In the genomic region with DNA sequence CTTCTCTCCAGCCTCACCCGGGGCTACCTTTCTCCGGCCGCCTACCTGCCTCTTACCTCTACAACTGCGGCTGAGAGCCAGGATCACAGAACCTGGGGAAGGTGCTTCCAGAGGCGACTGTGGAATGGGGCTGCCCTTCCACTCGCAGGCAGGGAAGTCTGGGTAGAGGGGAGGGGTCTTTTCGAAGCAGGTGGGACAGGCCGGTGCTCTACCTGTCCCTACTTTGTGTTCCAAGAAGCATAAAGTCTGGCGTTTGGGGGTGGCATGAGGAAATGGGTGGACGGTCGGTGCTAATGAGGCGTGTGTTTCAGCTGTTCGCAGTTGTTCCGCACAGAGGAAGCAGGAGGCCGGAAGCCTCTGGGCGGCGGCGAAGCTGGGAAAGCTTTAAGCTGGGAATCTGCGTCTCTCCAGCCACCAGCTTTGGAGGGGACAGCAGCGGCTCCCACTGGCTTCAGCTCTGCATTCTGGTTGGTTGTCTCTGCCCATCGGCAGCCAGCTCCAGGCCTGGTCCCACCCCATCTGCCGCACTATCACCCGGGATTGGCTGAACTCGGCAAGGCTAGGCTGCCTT, we compare ENCODE assay signal across 8 mouse cellular contexts.
A peak's percentile ranks its signal among the peaks of the same experiment; 100 is the strongest.
DNase-seq lines count a peak whose midpoint lies in the region; ATAC-seq and TF ChIP-seq lines count a peak whose summit lies in the region.

No protein-coding gene starts in this region.

- peak overlapping the region; percentile 5 to 29 for H3K4me3 ChIP-seq in liver, embryonic 14.5 days (ENCODE audit: insufficient read depth in 1 of 2, low read depth in 2 of 2, low read length in 2 of 2)
- H3K4me3 ChIP-seq in neural tube, embryonic 14.5 days (ENCODE audit: low read depth, low read length): peak overlapping the region; percentile 28

- no peak for TF ChIP-seq EP300 in liver, embryonic 14.5 days (IDR thresholded peaks at IDR 0.05; ENCODE audit: low read depth)

- H3K4me1 ChIP-seq in liver, embryonic 14.5 days (replicated peaks; ENCODE audit: control insufficient read depth in 2 of 2, insufficient read depth in 2 of 2, low read length in 1 of 2): no peaks in the 10 kb centered on the region; a peak in 1 of 4 replicates
- H3K4me1 ChIP-seq in neural tube, embryonic 14.5 days (ENCODE audit: control insufficient read depth, insufficient read depth, low read length): peaks cover 16% of the 10 kb centered on the region; the same call in 1 of the 2 replicates

- intact Hi-C loops in heart, postnatal 36 days (cut with DNase I): loop anchor here (2.0 kb wide), 2 partner anchors 42 to 72 kb away; no protein-coding TSS in a partner anchor

- no peak for TF ChIP-seq CTCF in Patski (IDR thresholded peaks at IDR 0.05)
- TF ChIP-seq CTCF in liver, embryonic 14.5 days (IDR thresholded peaks at IDR 0.05; ENCODE audit: low read depth): no peak

- DNase-seq in Patski (ENCODE audit: low read depth, low spot score): no peak
- DNase-seq in cerebellum, adult 9-10 months: peak; percentile 91
- DNase-seq in heart, postnatal 36 days: peak; percentile 75 to 78
- DNase-seq in layer of hippocampus, adult 11-12 months (ENCODE audit: low spot score): peak; percentile 90
- peak; percentile 2 to 12 (median 4) for DNase-seq in liver, embryonic 14.5 days (ENCODE audit: low read depth in 3 of 3, low spot score in 3 of 3)
- peak; percentile 45 to 68 for DNase-seq in urinary bladder, adult 18-20 months (ENCODE audit: low spot score in 2 of 2)

- POLR2A ChIA-PET in Patski (lab: Charles Lee): no interaction called here

- peak; percentile 93 for ATAC-seq in Patski
- peak; percentile 93 for ATAC-seq in frontal cortex, adult (ENCODE audit: low TSS enrichment)
- no peak for ATAC-seq in liver, embryonic 14.5 days (ENCODE audit: insufficient read depth)
- ATAC-seq in neural tube, embryonic 14.5 days (ENCODE audit: low read depth): peak; percentile 99

- H3K9me3 ChIP-seq in liver, embryonic 14.5 days (ENCODE audit: control insufficient read depth, low read length): no peaks in the 10 kb centered on the region
- no peaks in the 10 kb centered on the region for H3K9me3 ChIP-seq in neural tube, embryonic 14.5 days (ENCODE audit: control insufficient read depth, low read length)

- CTCF ChIA-PET in Patski (lab: Charles Lee): no interaction called here

- H3K27me3 ChIP-seq in Patski: peaks cover 3% of the 10 kb centered on the region
- H3K27me3 ChIP-seq in liver, embryonic 14.5 days (ENCODE audit: control insufficient read depth, insufficient read depth, low read length): no peaks in the 10 kb centered on the region; the same call in 1 of the 2 replicates
- no peaks in the 10 kb centered on the region for H3K27me3 ChIP-seq in neural tube, embryonic 14.5 days (ENCODE audit: control insufficient read depth, insufficient read depth, low read length)

- H3K9ac ChIP-seq in liver, embryonic 14.5 days (replicated peaks): no peak overlapping the region
- H3K9ac ChIP-seq in neural tube, embryonic 14.5 days (replicated peaks; ENCODE audit: low read depth, low read length): peak overlapping the region; percentile 50

- no peaks in the 10 kb centered on the region for H3K36me3 ChIP-seq in liver, embryonic 14.5 days (replicated peaks; ENCODE audit: control insufficient read depth, insufficient read depth, low read depth)
- no peaks in the 10 kb centered on the region for H3K36me3 ChIP-seq in neural tube, embryonic 14.5 days (ENCODE audit: control insufficient read depth, insufficient read depth, low read length)

- in situ Hi-C loops in Patski (cut with MboI; ENCODE audit: low pct_unique_long_range_greater_than_20kb): no loop called here

- 9% methylated on average over 24 of the region's 24 CpGs for WGBS in liver, embryonic 14.5 days (ENCODE audit: insufficient replicate concordance)
- 8% methylated on average over 24 of the region's 24 CpGs for WGBS in neural tube, embryonic 14.5 days

- H3K4me2 ChIP-seq in liver, embryonic 14.5 days (ENCODE audit: low read depth): peak overlapping the region; percentile 48
- H3K4me2 ChIP-seq in neural tube, embryonic 14.5 days (ENCODE audit: low read depth, low read length): peak overlapping the region; percentile 65

- H3K27ac ChIP-seq in liver, embryonic 14.5 days: no peak overlapping the region
- H3K27ac ChIP-seq in neural tube, embryonic 14.5 days (ENCODE audit: low read depth, low read length): peak overlapping the region; percentile 75
